Mouse (Mus musculus): ENCODE measurements at regions not wholly inside any gene's neighbourhood (a gene's known extent, or its start where the extent isn't known, plus 50 kb on each side); places are given as distances from the start of the nearest gene placed in this dataset.

DNA sequence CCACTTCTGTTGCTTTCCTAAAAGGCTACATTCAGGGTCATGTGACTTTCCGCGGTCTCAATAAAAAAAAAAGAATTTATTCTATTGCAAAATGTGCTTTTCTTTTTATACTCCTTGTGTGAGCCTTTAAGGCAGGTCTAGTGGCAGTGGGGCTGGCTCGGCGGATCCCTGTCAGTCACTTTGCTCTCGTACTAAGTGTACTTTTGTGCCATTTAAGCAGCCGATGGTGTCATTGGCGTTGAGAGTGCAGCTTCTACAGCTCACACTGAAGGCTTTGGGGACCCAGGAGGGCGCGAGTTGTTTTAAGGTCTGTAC, 313.1 kb downstream of the Mtx2 start:
- no peaks in the 10 kb centered on the region; a peak in 2 of 4 replicates for H3K27me3 ChIP-seq (ENCODE audit: control insufficient read depth in 1 of 2, insufficient read depth in 2 of 2, low read length in 2 of 2)
- no peak overlapping the region for H3K9ac ChIP-seq (ENCODE audit: control insufficient read depth, low read depth, low read length, poor library complexity, severe bottlenecking)
- no peak overlapping the region for H3K27ac ChIP-seq (ENCODE audit: control insufficient read depth, low read depth, low read length)
- no peak for TF ChIP-seq MYB (IDR thresholded peaks at IDR 0.05; ENCODE audit: low read depth, low read length)
- TF ChIP-seq USF1 (IDR thresholded peaks at IDR 0.05; ENCODE audit: low read depth, low read length), result no peak
- no peak for TF ChIP-seq ELF1 (IDR thresholded peaks at IDR 0.05; ENCODE audit: low read depth, low read length)
- H3K4me1 ChIP-seq (ENCODE audit: control insufficient read depth in 1 of 2, insufficient read depth in 2 of 2, low read length in 2 of 2), result no peaks in the 10 kb centered on the region
- H3K79me2 ChIP-seq (ENCODE audit: control insufficient read depth, insufficient read depth, low read length, poor library complexity), result no peaks in the 10 kb centered on the region
- H3K9me3 ChIP-seq (replicated peaks; ENCODE audit: insufficient read depth, low read length), result no peaks in the 10 kb centered on the region
- DNase-seq (ENCODE audit: low read depth, low spot score), result no peak
- no peaks in the 10 kb centered on the region for H3K36me3 ChIP-seq (ENCODE audit: control insufficient read depth in 1 of 2, insufficient read depth in 2 of 2, low read length in 2 of 2)
- no peak overlapping the region for H3K4me3 ChIP-seq (ENCODE audit: control insufficient read depth in 1 of 2, insufficient read depth in 1 of 2, low read depth in 2 of 2, low read length in 2 of 2)

DNA sequence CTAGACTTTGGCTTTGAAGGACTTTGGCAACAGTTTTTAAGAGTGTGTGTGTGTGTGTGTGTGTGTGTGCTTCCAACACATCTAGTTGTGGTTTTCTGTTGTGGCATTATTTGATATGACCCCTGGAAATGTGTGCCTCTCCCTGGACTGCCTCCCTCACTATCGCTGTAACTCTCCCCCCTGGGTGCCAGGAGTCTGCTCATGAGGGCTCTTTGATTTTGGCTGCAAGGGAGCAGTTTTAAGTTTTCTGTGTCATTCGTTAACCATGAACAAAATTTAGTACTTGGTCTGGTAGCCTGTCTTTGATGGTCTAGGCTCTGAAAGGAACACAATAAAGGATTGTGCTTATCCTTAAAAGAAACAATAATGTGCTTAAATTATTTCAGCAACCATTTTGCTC, 313.9 kb downstream of the Mtx2 start:
- H3K9ac ChIP-seq (ENCODE audit: control insufficient read depth, low read depth, low read length, poor library complexity, severe bottlenecking), result no peak overlapping the region
- H3K79me2 ChIP-seq (ENCODE audit: control insufficient read depth, insufficient read depth, low read length, poor library complexity), result no peaks in the 10 kb centered on the region
- no peak for DNase-seq (ENCODE audit: low read depth, low spot score)
- H3K9me3 ChIP-seq (replicated peaks; ENCODE audit: insufficient read depth, low read length), result no peaks in the 10 kb centered on the region
- no peaks in the 10 kb centered on the region for H3K36me3 ChIP-seq (ENCODE audit: control insufficient read depth in 1 of 2, insufficient read depth in 2 of 2, low read length in 2 of 2)
- H3K4me1 ChIP-seq (ENCODE audit: control insufficient read depth in 1 of 2, insufficient read depth in 2 of 2, low read length in 2 of 2), result no peaks in the 10 kb centered on the region
- TF ChIP-seq POLR2A (IDR thresholded peaks at IDR 0.05; ENCODE audit: control insufficient read depth in 1 of 2, insufficient read depth in 1 of 2, low read depth in 1 of 2, low read length in 2 of 2, poor library complexity in 1 of 2) (no peak), ETS1 (IDR thresholded peaks at IDR 0.05; ENCODE audit: low read depth, low read length) (no peak), MAZ (IDR thresholded peaks at IDR 0.05; ENCODE audit: low read depth, low read length) (no peak), MAFK (IDR thresholded peaks at IDR 0.05; ENCODE audit: borderline replicate concordance, low read depth, low read length) (no peak), ZNF384 (IDR thresholded peaks at IDR 0.05; ENCODE audit: low read depth, low read length) (no peak), NELFE (IDR thresholded peaks at IDR 0.05; ENCODE audit: low read depth, low read length) (no peak), HCFC1 (IDR thresholded peaks at IDR 0.05; ENCODE audit: low read depth, low read length) (no peak), KAT2A (conservative IDR thresholded peaks at IDR 0.05; ENCODE audit: low read depth, low read length) (no peak), TAL1 (IDR thresholded peaks at IDR 0.05; ENCODE audit: low read length) (no peak), BHLHE40 (IDR thresholded peaks at IDR 0.05; ENCODE audit: borderline replicate concordance, low read depth, low read length) (no peak), JUND (IDR thresholded peaks at IDR 0.05; ENCODE audit: low read depth, low read length) (no peak), GABPA (IDR thresholded peaks at IDR 0.05; ENCODE audit: low read depth, low read length) (no peak), POLR2AphosphoS5 (IDR thresholded peaks at IDR 0.05; ENCODE audit: borderline replicate concordance, low read depth, low read length) (no peak), GATA1 (IDR thresholded peaks at IDR 0.05; ENCODE audit: low read depth, low read length) (no peak)
- no peak overlapping the region for H3K4me3 ChIP-seq (ENCODE audit: control insufficient read depth in 1 of 2, insufficient read depth in 1 of 2, low read depth in 2 of 2, low read length in 2 of 2)
- H3K27ac ChIP-seq (ENCODE audit: control insufficient read depth, low read depth, low read length), result no peak overlapping the region
- H3K27me3 ChIP-seq (ENCODE audit: control insufficient read depth in 1 of 2, insufficient read depth in 2 of 2, low read length in 2 of 2), result no peaks in the 10 kb centered on the region; a peak in 2 of 4 replicates

DNA sequence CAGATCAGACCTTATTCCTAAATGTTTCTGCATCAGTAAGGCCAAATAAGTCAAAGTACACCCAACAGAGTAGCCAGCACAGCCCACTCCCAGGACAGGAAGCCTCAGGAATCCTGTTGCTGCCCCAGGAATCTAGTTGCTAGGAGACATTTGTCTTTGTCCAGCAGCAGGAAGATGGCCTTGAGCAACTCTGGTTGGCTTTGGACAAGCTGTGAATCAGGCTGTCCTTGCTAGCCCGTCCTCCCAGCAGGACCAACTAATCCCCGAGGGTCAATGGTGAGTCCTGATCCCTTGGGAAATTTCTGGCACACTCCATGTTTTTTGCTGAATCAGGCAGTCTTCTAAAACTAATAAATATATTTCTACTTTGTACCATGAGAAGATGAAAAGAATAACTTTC, 317.1 kb downstream of the Mtx2 start:
- Histone ChIP-seq H3K36me3 (ENCODE audit: control insufficient read depth in 1 of 2, insufficient read depth in 2 of 2, low read length in 2 of 2) (no peaks in the 10 kb centered on the region), H3K9me3 (replicated peaks; ENCODE audit: insufficient read depth, low read length) (no peaks in the 10 kb centered on the region), H3K27ac (ENCODE audit: control insufficient read depth, low read depth, low read length) (no peak overlapping the region), H3K79me2 (ENCODE audit: control insufficient read depth, insufficient read depth, low read length, poor library complexity) (no peaks in the 10 kb centered on the region), H3K4me1 (ENCODE audit: control insufficient read depth in 1 of 2, insufficient read depth in 2 of 2, low read length in 2 of 2) (no peaks in the 10 kb centered on the region), H3K4me3 (ENCODE audit: control insufficient read depth in 1 of 2, insufficient read depth in 1 of 2, low read depth in 2 of 2, low read length in 2 of 2) (no peak overlapping the region), H3K27me3 (ENCODE audit: control insufficient read depth in 1 of 2, insufficient read depth in 2 of 2, low read length in 2 of 2) (peaks cover 0 to 2% of the 10 kb centered on the region in 2 experiments; a peak in 1 of 4 replicates), H3K9ac (ENCODE audit: control insufficient read depth, low read depth, low read length, poor library complexity, severe bottlenecking) (no peak overlapping the region)
- DNase-seq (ENCODE audit: low read depth, low spot score), result no peak
- TF ChIP-seq SMC3 (IDR thresholded peaks at IDR 0.05; ENCODE audit: low read depth, low read length) (no peak), BHLHE40 (IDR thresholded peaks at IDR 0.05; ENCODE audit: borderline replicate concordance, low read depth, low read length) (no peak), GABPA (IDR thresholded peaks at IDR 0.05; ENCODE audit: low read depth, low read length) (no peak), ELF1 (IDR thresholded peaks at IDR 0.05; ENCODE audit: low read depth, low read length) (no peak), RAD21 (IDR thresholded peaks at IDR 0.05; ENCODE audit: low read depth, low read length) (no peak), NRF1 (IDR thresholded peaks at IDR 0.05; ENCODE audit: insufficient read depth, low read depth, low read length, poor library complexity, severe bottlenecking) (no peak), POLR2AphosphoS5 (IDR thresholded peaks at IDR 0.05; ENCODE audit: borderline replicate concordance, low read depth, low read length) (no peak), TAL1 (IDR thresholded peaks at IDR 0.05; ENCODE audit: low read length) (no peak), E2F4 (IDR thresholded peaks at IDR 0.05; ENCODE audit: borderline replicate concordance, low read depth, low read length) (no peak), GATA1 (IDR thresholded peaks at IDR 0.05; ENCODE audit: low read depth, low read length) (no peak), MXI1 (IDR thresholded peaks at IDR 0.05; ENCODE audit: low read depth, low read length) (no peak), KAT2A (conservative IDR thresholded peaks at IDR 0.05; ENCODE audit: low read depth, low read length) (no peak), MAZ (IDR thresholded peaks at IDR 0.05; ENCODE audit: low read depth, low read length) (no peak), RCOR1 (IDR thresholded peaks at IDR 0.05; ENCODE audit: low read depth, low read length) (no peak), MEF2A (IDR thresholded peaks at IDR 0.05; ENCODE audit: extremely low read depth, insufficient replicate concordance, low read depth, low read length, poor library complexity, severe bottlenecking) (no peak), NELFE (IDR thresholded peaks at IDR 0.05; ENCODE audit: low read depth, low read length) (no peak), CHD2 (IDR thresholded peaks at IDR 0.05; ENCODE audit: low read length) (no peak), POLR2AphosphoS2 (IDR thresholded peaks at IDR 0.05; ENCODE audit: low read length) (no peak)

Measured in MEL (cell line).